Mouse (Mus musculus) erythroblast, embryonic 14.5 days (primary cell): ENCODE data around the gene Hoxd10. TPM values are rescaled to one million over a fixed set of nuclear protein-coding genes. Genes with fewer than 3 reads are reported as not detected.

ENCODE experiments used
- H3K27me3 ChIP-seq: 2 replicates; pipeline ENCODE4 v1.6.1; 2012; ENCODE audit warnings: inconsistent platforms; ENCODE audit not compliant: control insufficient read depth
- H3K36me3 ChIP-seq: 2 replicates; pipeline ENCODE4 v1.6.1; 2012; ENCODE audit warnings: mild to moderate bottlenecking, inconsistent platforms; ENCODE audit not compliant: control insufficient read depth
- H3K4me1 ChIP-seq: 2 replicates; pipeline ENCODE4 v1.6.1; 2012; ENCODE audit warnings: inconsistent platforms; ENCODE audit not compliant: control insufficient read depth
- H3K4me3 ChIP-seq: replicated peaks from 2 replicates; pipeline ENCODE3; 2012; ENCODE audit warnings: moderate library complexity, mild to moderate bottlenecking, inconsistent platforms
- H3K9me3 ChIP-seq: 2 replicates; pipeline ENCODE4 v1.6.1; 2012; ENCODE audit warnings: low read length, inconsistent platforms, mixed read lengths; ENCODE audit not compliant: control insufficient read depth
- GATA1 ChIP-seq: IDR thresholded peaks from 2 replicates; pipeline ENCODE4 v1.6.1; 2012; ENCODE audit warnings: low read length, inconsistent platforms, mixed read lengths
- TAL1 ChIP-seq: IDR thresholded peaks from 3 replicates; pipeline ENCODE4 v1.6.1; 2012; ENCODE audit warnings: low read length, inconsistent platforms, mixed read lengths
- polyA plus RNA-seq: library from polyadenylated mRNA; stranded (reverse); fragments of >175 nt; gene quantifications from 2 replicates; pipeline ENCODE4 v1.2.3, GENCODE M21; 2012

Hoxd10 gene
- polyA plus RNA-seq, 1 experiment = not detected

DNA sequence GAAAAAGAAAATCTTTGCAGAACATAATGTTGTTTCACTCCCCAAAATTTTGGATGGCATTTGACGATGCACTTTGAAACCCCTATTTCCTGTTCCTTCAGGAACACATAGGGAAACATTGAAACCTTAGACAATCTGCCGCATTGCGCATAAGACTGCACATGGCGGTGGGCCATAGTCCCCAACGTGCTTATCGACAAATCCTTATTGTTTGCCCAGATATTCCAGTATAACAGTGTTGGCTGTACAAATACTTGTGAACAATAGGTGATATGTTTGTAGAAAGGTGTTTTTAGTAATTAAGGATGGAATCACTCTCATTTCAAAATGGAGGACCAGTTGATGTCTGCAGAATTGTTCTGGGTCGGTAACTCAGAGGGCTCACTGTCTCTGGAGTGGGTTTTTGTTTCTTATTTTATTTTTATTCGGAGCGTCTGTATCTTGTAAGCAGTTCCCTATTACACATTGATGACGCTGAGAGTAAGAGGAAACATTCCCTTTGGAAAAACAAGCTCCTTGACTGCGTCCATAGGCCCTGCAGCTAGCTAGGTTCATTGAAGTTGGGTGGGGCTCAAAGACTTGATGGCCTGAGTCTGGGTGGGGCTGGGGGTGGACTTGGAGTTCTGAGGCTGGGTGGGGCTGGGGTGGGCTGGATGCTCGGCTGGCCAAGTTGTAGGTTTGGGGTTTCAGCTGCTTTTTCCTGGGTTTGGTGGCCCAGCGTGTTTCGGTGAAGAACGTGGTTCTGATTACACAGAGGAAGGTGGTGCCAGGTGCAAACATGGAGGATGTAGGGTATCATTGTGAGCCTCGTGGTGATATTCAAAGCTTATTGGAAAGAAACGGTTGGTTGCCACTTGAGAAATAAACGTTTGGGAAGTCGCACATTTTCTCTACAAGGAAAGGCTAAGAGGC is 21.8 kb downstream of the Hoxd10 start:
- peaks cover 93% of the 10 kb centered on the region for H3K27me3 ChIP-seq
- H3K9me3 ChIP-seq = no peaks in the 10 kb centered on the region
- no peaks in the 10 kb centered on the region for H3K36me3 ChIP-seq
- TF ChIP-seq GATA1 (no peak), TAL1 (no peak)
- H3K4me3 ChIP-seq = no peak overlapping the region
- H3K4me1 ChIP-seq = peaks cover 1% of the 10 kb centered on the region; the same call in 1 of the 2 replicates

DNA sequence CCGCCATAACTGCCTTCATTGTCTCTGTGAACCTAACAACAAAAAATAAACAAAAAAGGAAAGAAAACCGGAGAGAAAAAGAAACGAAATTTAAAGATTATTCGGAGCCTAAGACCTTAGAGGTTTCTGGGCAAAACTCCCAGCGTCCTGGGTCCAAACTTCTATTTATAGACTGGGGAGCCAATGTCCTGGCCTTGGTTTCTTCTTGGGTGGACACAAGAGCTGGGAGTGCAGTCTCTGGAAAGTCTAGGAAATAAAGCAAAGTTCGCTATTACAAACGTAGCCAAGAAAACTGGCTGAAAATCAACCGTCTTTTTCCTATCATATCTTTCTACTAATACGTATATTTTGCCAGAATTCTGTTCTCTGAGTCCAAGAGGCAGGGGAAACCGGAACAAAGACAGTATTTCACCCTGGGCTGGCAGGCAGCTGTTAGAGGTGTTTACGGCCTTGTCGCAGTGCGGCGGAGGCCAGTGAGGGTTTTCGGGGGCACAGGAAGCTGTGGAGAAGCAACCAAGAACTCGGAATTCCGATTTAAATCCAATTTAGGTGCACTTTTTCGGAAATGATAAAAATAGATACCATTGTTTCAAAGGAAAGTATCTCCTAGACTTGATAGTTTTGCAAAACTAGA is 22.5 kb downstream of the Hoxd10 start:
- H3K4me1 ChIP-seq = peaks cover 1% of the 10 kb centered on the region; the same call in 1 of the 2 replicates
- TF ChIP-seq TAL1 (no peak), GATA1 (no peak)
- no peaks in the 10 kb centered on the region for H3K9me3 ChIP-seq
- no peak overlapping the region for H3K4me3 ChIP-seq
- H3K36me3 ChIP-seq = no peaks in the 10 kb centered on the region
- peaks cover 91% of the 10 kb centered on the region for H3K27me3 ChIP-seq

DNA sequence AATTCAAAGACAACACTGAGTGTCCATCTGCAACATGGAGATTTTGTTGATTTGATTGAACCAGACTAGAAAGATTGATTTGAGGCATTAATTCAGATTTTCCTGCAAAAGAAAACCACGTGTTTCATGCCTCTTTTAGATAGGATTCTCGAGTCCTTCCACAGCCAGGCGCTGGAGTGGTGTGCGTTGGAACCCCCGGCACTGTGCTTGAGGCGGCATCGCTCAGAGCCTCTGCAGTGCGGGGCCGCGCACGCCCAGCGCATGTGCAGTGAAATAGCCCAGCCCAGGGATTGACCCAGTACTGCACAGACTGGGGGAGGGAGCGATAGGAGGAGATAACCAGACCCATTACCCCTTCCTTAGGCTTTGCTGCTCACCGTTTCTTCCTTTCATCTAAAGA is 23.2 kb downstream of the Hoxd10 start:
- no peaks in the 10 kb centered on the region for H3K36me3 ChIP-seq

DNA sequence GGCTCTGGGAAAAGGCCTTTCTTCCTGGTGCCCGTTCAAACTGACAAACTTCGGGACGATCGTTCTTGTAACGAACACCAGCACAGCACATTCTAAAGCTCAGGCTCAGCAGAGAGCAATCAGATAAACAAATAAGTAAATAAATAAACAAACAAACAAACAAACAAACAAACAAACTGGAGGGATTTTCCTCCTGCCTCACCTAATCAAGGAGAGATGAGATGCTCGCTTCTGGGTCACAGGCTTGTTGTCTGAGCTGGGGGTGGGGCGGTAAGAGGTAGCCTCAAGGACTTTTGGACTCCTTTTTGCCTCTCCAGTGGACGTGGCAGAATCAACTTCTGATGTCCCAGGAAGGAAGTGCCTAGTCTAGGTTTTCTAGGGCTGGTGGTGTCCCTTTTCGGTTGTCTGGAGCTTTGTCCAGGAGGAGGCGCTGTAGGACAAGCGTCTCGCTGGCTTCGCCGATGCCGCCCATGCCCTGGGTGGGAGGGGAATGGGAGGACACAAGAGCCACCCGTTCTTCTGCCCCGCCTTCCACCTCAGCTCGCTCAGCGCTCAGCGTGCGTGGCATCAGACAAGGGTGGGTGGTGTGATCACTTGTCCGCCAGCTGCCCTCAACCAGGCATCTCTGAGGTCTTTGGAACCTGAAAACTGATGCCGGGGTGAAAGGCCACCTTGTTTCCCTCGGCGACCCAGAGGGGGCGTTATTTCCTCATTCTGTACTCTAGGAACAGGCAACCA is 23.9 kb downstream of the Hoxd10 start:
- TF ChIP-seq GATA1 (no peak), TAL1 (no peak)
- no peaks in the 10 kb centered on the region for H3K36me3 ChIP-seq
- peaks cover 1% of the 10 kb centered on the region; the same call in 1 of the 2 replicates for H3K4me1 ChIP-seq
- H3K27me3 ChIP-seq = peaks cover 86% of the 10 kb centered on the region
- no peak overlapping the region for H3K4me3 ChIP-seq
- no peaks in the 10 kb centered on the region for H3K9me3 ChIP-seq

More for the DNA sequence above, 23.2 kb downstream of the Hoxd10 start:
- no peak overlapping the region for H3K4me3 ChIP-seq
- H3K4me1 ChIP-seq = peaks cover 1% of the 10 kb centered on the region; the same call in 1 of the 2 replicates
- TF ChIP-seq GATA1 = no peak
- no peak for TF ChIP-seq TAL1
- no peaks in the 10 kb centered on the region for H3K9me3 ChIP-seq
- peaks cover 90% of the 10 kb centered on the region for H3K27me3 ChIP-seq

DNA sequence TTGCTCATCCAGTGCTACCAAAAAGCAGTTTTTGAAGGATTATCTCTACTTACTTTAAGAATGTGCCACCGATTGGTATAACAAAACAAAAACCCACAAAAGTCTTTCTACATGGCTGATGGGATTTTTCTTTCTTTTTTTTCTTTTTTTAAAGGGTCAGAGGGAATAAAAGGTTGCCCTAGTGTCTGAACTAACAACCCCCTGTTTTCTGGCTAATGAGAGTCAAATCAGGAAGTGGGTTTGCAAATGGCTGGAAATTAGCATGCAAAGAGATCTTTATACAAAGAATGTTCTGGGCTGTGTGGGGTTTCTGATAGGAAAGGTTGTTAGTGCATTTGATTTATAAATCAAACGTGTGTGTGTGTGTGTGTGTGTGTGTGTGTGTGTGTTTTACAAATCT is 28.7 kb downstream of the Hoxd10 start:
- Histone ChIP-seq H3K36me3 (no peaks in the 10 kb centered on the region), H3K27me3 (peaks cover 86% of the 10 kb centered on the region), H3K4me1 (peaks cover 1% of the 10 kb centered on the region; the same call in 1 of the 2 replicates), H3K9me3 (no peaks in the 10 kb centered on the region), H3K4me3 (no peak overlapping the region)
- no peak for TF ChIP-seq GATA1
- TF ChIP-seq TAL1 = no peak

DNA sequence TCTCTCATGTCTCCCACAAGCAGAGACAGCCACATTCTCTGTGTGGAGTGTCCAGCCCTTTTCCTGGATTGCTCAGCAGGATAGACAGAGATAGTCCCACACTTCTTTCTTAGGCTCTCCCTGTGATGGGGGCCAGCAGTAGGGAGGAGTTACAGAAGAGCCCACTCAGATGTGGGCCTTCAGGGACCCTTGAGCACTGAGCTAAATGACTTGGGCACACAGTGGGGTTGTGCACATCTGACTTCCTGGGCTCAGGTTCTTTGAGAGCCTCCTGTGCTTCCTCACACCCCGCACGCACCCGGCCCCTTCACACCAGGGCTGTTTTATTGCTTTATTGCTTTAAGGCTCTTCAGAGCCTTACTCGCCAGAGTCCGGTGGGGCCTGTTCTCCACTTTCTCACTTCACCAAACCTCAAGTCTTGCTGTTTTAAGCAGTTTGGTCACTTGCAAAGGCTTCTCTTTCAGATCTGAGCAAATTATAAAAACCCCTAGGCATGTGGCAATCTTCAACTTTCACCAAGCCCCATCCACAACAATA is 29.3 kb downstream of the Hoxd10 start:
- H3K27me3 ChIP-seq = peaks cover 86% of the 10 kb centered on the region
- H3K36me3 ChIP-seq = no peaks in the 10 kb centered on the region

DNA sequence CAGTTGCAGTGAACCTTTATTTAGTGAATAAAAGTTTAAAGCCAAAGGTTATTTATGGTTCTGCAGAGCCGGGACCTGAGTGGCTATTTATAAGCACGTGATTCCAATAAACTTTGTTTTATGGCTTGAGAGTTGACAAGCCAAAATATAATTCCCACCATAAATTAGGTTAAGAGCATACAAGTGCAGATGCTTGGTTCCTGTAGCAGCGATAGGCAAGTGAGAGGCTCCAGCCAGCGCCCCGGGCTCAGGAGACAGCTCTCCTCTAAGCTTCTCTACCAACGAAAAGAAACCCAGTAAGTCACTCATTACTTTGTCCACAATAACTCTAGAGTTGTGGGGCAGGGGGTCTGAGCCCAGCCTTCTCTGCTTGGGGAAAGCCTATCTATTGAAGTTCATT is 30.2 kb downstream of the Hoxd10 start:
- H3K36me3 ChIP-seq = no peaks in the 10 kb centered on the region
- H3K4me3 ChIP-seq = no peak overlapping the region
- peaks cover 88% of the 10 kb centered on the region for H3K27me3 ChIP-seq
- H3K9me3 ChIP-seq = no peaks in the 10 kb centered on the region
- H3K4me1 ChIP-seq = no peaks in the 10 kb centered on the region
- TF ChIP-seq TAL1 = no peak

More for the DNA sequence above, 29.3 kb downstream of the Hoxd10 start:
- H3K9me3 ChIP-seq = no peaks in the 10 kb centered on the region
- no peak for TF ChIP-seq TAL1
- no peak for TF ChIP-seq GATA1
- H3K4me1 ChIP-seq = no peaks in the 10 kb centered on the region
- no peak overlapping the region for H3K4me3 ChIP-seq

DNA sequence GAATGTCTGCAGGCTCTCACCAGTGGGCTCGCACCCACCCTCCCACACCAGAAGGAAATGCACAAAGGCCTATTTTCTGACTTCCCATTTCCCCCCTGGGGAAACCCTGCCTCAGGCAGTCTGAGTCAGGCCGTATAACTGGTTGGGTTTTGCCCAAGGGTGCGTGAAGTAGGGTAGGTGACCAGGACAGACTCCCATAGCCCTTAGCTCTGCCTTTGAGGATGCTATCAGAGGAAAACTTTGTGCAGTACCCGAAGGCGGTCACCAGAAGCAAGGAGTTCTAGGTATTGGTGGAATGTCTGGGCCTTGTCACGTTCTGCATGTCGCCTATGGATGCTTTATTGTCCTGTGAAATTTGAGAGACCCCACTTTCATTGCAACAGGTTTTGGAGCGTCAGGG is 31.2 kb downstream of the Hoxd10 start:
- Histone ChIP-seq H3K36me3 (no peaks in the 10 kb centered on the region), H3K9me3 (no peaks in the 10 kb centered on the region), H3K4me1 (no peaks in the 10 kb centered on the region), H3K4me3 (no peak overlapping the region), H3K27me3 (peaks cover 89% of the 10 kb centered on the region)
- no peak for TF ChIP-seq GATA1
- no peak for TF ChIP-seq TAL1

DNA sequence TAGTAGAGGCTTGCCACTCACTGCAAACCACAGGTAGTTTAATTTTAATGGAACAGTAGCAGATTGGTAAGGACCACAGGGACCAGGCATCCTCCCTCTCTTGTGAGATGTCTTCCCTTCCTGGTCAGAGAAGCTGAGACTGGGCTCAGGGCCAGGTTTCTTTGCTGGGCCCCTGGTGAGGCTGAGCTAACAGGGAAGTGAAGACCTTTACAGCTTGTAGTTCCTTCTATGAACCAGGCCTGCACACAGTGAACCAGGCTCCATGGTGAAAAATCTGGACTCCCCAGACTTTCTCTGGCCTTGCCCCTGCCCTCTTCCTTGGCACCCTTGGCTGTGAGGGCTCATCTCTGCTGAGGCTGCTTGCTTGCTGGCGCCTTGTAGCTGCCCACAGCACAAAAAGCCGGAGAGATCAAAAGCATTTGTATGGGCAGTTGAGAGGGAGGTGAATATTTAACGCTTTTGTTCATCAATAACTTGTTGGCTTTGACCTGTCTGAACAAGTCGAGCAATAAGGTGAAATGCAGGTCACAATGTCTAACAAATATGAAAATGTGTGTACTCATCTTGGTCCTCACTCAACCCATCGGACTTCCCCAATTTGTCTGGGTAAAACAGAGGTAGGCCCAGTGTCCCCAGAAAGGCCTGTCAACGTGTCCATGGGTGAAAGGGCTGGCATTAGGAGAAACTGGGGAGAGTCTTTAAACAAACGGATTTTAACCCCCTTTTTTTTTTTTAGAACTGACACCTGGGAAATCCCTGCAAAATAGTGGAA is 32.7 kb downstream of the Hoxd10 start:
- Histone ChIP-seq H3K4me3 (no peak overlapping the region), H3K9me3 (no peaks in the 10 kb centered on the region), H3K36me3 (no peaks in the 10 kb centered on the region), H3K27me3 (peaks cover 96% of the 10 kb centered on the region), H3K4me1 (no peaks in the 10 kb centered on the region)
- TF ChIP-seq TAL1 = no peak
- TF ChIP-seq GATA1 = no peak
